Mouse (Mus musculus) liver, embryonic 13.5 days (tissue): ENCODE data around the gene Nckap5. TPM values are rescaled to one million over a fixed set of nuclear protein-coding genes. Genes with fewer than 3 reads are reported as not detected.

Source experiments
- ATAC-seq: fragments of 200-750 bp; cut with Nextera tagmentation; 2 replicates; pipeline ENCODE4 v1.8.0; 2017; ENCODE audit warnings: low read depth, mild to moderate bottlenecking, moderate number of reproducible peaks, moderate library complexity
- DNase-seq: peaks from one replicate; pipeline ENCODE4 v3.0.0; 2022
- H3K27ac ChIP-seq: fragments of 300-500 bp; sonication (generic); 2 replicates; pipeline ENCODE4 v1.5.1; 2015; ENCODE audit warnings: moderate library complexity, mild to moderate bottlenecking, inconsistent platforms
- H3K27me3 ChIP-seq: fragments of 300-500 bp; sonication (generic); 2 replicates; pipeline ENCODE4 v1.6.1; 2015; ENCODE audit warnings: mild to moderate bottlenecking, inconsistent platforms
- H3K36me3 ChIP-seq: fragments of 300-500 bp; sonication (generic); 2 replicates; pipeline ENCODE4 v1.6.1; 2015; ENCODE audit warnings: mild to moderate bottlenecking, inconsistent platforms
- H3K4me1 ChIP-seq: fragments of 300-500 bp; sonication (generic); replicated peaks from 2 replicates; pipeline ENCODE4 v1.6.1; 2015; ENCODE audit warnings: inconsistent platforms
- H3K4me2 ChIP-seq: fragments of 300-500 bp; sonication (generic); 2 replicates; pipeline ENCODE4 v1.6.1; 2015; ENCODE audit warnings: inconsistent platforms, mild to moderate bottlenecking, moderate library complexity
- H3K4me3 ChIP-seq: fragments of 300-500 bp; sonication (generic); replicated peaks from 2 replicates; pipeline ENCODE4 v1.5.1; 2015; ENCODE audit warnings: mild to moderate bottlenecking, inconsistent platforms
- H3K9ac ChIP-seq: fragments of 300-500 bp; sonication (generic); 2 replicates; pipeline ENCODE4 v1.6.1; 2015; ENCODE audit warnings: mild to moderate bottlenecking, inconsistent platforms
- H3K9me3 ChIP-seq: fragments of 300-500 bp; sonication (generic); replicated peaks from 2 replicates; pipeline ENCODE4 v1.6.1; 2016; ENCODE audit warnings: inconsistent platforms
- WGBS: fragments of 180-500 bp; shearing (Covaris S2); methylation state at CpG from one replicate; pipeline ENCODE4 v1.1.7; 2015; ENCODE audit not compliant: insufficient replicate concordance; 5-methylcytosine and 5-hydroxymethylcytosine counted together
- polyA plus RNA-seq: library from polyadenylated mRNA; unstranded; fragments of >200 nt; fragmentation: Nextera tagmentation; extraction: Ambion mirVana; gene quantifications from 2 replicates; pipeline ENCODE4 v1.2.1, GENCODE M21; 2015

Gene Nckap5
- polyA plus RNA-seq, 1 experiment from 2014 or later, result 0.74 TPM

DNA sequence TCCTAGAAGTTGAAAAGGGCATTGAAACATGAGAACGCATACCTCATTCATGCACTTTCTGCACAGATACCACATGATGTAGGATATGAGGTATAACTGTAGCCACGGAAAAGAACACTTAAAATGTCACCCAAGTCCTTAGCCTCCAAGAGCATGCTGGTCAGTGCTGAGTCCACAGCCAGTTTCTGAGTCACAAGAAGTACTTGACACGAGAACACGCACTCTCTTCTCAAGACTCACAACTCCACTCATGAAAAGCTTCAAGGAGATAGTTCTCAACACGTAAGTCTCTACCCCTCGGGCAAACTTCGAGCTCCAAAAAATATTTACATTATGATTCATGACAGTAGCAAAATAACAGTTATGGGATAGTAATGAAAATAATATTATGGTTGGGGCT, 137.0 kb downstream of the Nckap5 start:
- WGBS, result 66% methylated on average over 7 of the region's 7 CpGs
- H3K4me2 ChIP-seq, result no peak overlapping the region
- no peaks in the 10 kb centered on the region for H3K4me1 ChIP-seq
- H3K27ac ChIP-seq, result no peak overlapping the region
- DNase-seq, result no peak
- no peak for ATAC-seq
- no peak overlapping the region for H3K4me3 ChIP-seq
- H3K36me3 ChIP-seq, result no peaks in the 10 kb centered on the region
- H3K9me3 ChIP-seq, result no peaks in the 10 kb centered on the region
- no peaks in the 10 kb centered on the region for H3K27me3 ChIP-seq
- no peak overlapping the region for H3K9ac ChIP-seq

DNA sequence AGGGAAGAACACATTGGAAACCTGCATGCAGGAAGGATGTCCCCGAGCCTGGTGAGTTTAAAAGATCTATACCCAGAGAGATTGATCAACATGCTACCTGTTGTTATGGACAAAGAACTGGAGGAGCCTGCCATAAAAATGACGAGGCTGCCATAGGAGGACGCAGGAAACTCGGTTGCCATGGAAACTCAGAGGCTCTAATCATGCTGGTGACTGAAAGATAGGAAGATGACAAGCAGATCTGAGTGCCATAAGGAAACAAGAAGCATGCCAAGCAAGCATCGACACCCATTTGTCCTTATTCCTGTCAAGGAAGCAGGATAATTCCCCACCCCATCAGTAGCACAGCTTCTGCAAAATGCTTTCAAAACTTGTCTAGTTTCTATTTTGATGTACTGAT, 142.0 kb downstream of the Nckap5 start:
- H3K27me3 ChIP-seq, result no peaks in the 10 kb centered on the region
- no peaks in the 10 kb centered on the region for H3K36me3 ChIP-seq
- ATAC-seq, result no peak
- H3K4me1 ChIP-seq, result no peaks in the 10 kb centered on the region
- 55% methylated on average over 5 of the region's 5 CpGs for whole genome bisulfite sequencing
- no peak for DNase-seq
- H3K4me2 ChIP-seq, result no peak overlapping the region
- H3K9ac ChIP-seq, result no peak overlapping the region
- H3K9me3 ChIP-seq, result no peaks in the 10 kb centered on the region
- no peak overlapping the region for H3K27ac ChIP-seq
- no peak overlapping the region for H3K4me3 ChIP-seq

DNA sequence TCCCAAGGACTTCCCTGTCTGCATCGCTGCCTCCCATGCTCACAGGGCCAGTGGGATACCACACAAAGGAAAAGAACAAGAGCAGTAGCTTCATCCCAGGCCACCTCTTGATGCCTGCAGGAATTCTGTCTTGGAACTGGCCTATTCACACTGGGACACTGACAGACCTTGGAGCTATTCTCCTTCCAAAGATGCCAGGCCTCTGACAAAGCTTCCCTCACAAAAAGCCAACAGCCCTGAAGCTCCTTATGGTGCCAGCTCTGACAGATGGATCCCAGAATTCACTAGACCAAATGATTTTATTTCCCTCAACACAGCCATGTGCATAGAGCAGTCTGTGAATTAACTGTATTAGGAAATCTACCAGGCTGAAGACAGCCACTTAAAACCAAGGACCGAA, 143.9 kb downstream of the Nckap5 start:
- Histone ChIP-seq H3K36me3 (no peaks in the 10 kb centered on the region), H3K4me2 (no peak overlapping the region), H3K4me3 (no peak overlapping the region), H3K27ac (no peak overlapping the region), H3K4me1 (no peaks in the 10 kb centered on the region), H3K9me3 (no peaks in the 10 kb centered on the region), H3K9ac (no peak overlapping the region), H3K27me3 (no peaks in the 10 kb centered on the region)
- WGBS, result 79% methylated on average over 2 of the region's 2 CpGs
- DNase-seq, result no peak
- no peak for ATAC-seq

DNA sequence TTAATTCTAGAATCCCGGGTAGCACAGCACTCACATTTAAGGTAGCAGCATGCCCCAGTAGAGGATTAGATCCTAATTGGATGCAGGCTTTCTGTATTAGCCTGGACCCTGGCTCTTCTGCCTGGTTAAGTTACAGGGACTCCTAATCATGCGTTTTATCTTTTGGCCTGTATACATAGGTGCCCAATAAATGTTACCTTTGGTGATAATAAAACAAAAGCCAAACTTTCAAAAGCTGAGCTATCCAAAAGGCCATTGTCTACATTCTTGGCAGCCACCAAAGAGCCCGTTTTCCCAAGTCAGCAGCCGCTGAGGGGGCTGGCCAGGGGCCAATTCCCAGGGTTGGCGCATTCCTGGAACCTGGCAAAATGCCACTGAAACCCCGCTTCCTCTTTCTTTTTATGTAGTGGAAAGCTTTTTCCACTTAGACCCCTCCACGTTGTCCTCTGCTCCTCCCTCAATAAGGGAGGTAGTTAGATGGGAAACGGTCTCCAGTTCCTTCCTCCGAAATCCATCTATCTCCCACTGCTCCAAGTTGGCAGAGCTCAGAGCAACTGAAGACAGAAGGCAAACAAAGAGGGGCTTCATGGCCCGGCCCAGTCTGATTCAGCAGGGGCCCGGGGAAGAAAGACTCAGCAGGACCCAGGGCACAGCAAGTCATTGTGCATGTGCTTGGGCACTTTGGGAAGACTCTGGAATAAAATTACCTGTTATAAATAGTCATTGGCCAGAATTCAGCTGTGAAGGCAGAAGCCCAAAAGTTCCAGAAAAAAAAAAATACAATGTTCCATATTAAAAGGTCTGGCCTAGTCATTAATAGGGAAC, 146.8 kb downstream of the Nckap5 start:
- Histone ChIP-seq H3K36me3 (no peaks in the 10 kb centered on the region), H3K27ac (no peak overlapping the region), H3K4me3 (no peak overlapping the region), H3K9me3 (no peaks in the 10 kb centered on the region), H3K4me1 (no peaks in the 10 kb centered on the region), H3K27me3 (no peaks in the 10 kb centered on the region), H3K9ac (no peak overlapping the region), H3K4me2 (no peak overlapping the region)
- DNase-seq, result no peak
- 47% methylated on average over 11 of the region's 11 CpGs for WGBS
- no peak for ATAC-seq

DNA sequence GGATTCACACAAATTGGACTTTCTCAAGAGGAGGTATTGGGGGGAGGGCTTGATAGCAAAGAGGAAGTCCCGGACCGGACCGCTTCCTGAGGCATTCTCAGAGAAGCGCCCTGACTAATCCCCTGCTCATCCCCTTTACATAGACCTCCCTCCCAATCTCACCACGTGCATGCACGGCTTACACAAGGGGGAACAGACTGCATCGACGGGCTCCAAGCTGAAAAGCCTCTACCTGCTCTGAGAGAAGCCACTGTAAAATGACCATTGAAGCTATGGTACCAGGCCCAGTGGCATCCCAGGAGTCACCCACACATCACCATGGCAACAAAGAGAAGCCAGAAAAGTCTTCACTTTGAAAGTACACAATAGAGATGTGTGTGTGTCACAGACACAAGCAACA, 148.8 kb downstream of the Nckap5 start:
- no peak overlapping the region for H3K27ac ChIP-seq
- H3K36me3 ChIP-seq, result no peaks in the 10 kb centered on the region
- DNase-seq, result no peak
- 8% methylated on average over 8 of the region's 8 CpGs for WGBS
- no peak for ATAC-seq
- no peaks in the 10 kb centered on the region for H3K27me3 ChIP-seq
- no peak overlapping the region for H3K4me2 ChIP-seq
- H3K9me3 ChIP-seq, result no peaks in the 10 kb centered on the region
- H3K4me3 ChIP-seq, result no peak overlapping the region
- H3K9ac ChIP-seq, result no peak overlapping the region
- no peaks in the 10 kb centered on the region for H3K4me1 ChIP-seq

DNA sequence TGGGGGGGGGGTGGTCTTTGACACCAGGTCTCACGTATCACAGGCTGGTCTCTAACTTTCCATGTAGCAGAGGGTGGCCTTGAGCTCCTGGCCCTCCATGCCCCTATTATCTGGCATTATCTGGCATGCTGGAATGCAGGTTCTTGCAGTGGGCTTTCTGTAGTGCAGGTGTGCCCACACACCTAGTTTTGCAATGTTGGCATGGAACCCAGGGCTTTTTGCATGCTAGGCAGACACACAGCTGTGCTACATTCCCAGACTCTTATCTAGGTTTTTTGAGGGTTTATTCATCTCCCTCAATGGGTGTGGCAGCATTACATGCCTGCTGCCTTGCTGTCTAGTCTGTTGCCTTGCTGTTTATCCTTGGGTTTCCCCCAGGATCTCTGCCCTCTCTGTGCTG, 151.3 kb downstream of the Nckap5 start:
- Histone ChIP-seq H3K27me3 (no peaks in the 10 kb centered on the region), H3K36me3 (no peaks in the 10 kb centered on the region), H3K4me1 (no peaks in the 10 kb centered on the region), H3K9ac (no peak overlapping the region), H3K9me3 (no peaks in the 10 kb centered on the region), H3K4me3 (no peak overlapping the region), H3K27ac (no peak overlapping the region), H3K4me2 (no peak overlapping the region)
- ATAC-seq, result no peak
- 53% methylated on average over 1 of the region's 1 CpGs for WGBS
- no peak for DNase-seq

DNA sequence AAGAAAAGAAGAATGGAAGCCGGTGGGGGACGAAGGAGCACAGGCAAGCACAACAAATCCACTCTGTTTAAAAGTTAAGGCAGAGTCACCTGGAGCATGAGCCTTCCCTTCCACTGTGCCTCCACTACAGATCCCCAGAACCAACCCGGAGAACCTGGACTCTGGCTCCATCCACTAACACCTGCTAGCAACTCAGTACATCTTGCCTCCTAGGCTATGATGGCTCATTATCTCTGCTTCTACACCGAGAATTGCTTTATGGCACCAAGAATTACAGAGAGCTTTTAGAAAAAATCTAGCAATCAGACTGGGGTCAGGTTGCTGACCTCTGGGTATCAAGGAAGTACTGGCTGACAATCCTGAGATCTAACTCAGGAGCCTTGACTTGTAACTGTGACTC, 153.3 kb downstream of the Nckap5 start:
- ATAC-seq (no peak), DNase-seq (no peak)
- Histone ChIP-seq H3K4me2 (no peak overlapping the region), H3K36me3 (no peaks in the 10 kb centered on the region), H3K4me1 (no peaks in the 10 kb centered on the region), H3K4me3 (no peak overlapping the region), H3K9me3 (no peaks in the 10 kb centered on the region), H3K27me3 (no peaks in the 10 kb centered on the region), H3K9ac (no peak overlapping the region), H3K27ac (no peak overlapping the region)
- 31% methylated on average over 4 of the region's 4 CpGs for WGBS

DNA sequence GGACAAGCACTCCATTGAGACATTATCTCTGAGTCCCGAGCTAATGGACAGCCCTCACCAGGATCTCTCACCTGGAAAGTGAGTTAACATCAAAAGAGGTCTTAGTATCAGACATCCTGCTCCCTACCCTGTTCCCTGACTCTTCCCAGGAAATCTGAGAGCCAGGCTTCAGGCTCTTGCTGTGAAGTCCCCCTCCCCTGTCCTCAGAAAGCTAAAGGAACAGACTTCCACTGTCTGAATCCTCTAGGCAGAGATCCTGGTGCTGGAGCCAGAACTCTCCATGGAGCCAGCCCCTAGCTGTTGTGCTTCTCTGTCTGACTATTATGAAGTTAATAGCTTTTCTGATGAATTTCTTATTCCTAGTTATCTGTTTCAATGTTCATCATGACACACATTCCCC, 153.8 kb downstream of the Nckap5 start:
- Histone ChIP-seq H3K9ac (no peak overlapping the region), H3K36me3 (no peaks in the 10 kb centered on the region), H3K4me3 (no peak overlapping the region), H3K4me1 (no peaks in the 10 kb centered on the region), H3K27me3 (no peaks in the 10 kb centered on the region), H3K9me3 (no peaks in the 10 kb centered on the region), H3K4me2 (no peak overlapping the region), H3K27ac (no peak overlapping the region)
- ATAC-seq (no peak), DNase-seq (no peak)
- 0% methylated on average over 1 of the region's 1 CpGs for WGBS

DNA sequence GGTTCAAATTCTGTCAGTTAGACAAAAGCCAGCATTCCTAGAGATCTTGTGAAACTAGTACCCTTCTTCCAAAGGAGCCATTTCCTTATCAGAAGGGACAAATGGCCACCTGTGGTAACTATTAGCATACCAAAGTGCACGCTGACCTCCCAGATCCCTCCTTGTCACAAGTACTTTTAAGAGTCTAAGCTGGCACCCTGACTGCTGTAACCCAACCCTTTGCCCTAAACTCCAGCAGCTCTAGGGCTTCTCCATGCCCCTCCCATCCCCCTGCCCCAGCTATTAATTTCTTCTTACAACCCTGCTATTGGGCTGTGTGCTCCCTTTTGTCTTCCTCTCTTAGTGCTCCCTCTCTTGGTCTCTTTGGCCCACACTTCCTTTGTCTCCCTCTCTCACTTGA, 155.5 kb downstream of the Nckap5 start:
- Histone ChIP-seq H3K4me1 (no peaks in the 10 kb centered on the region), H3K27me3 (no peaks in the 10 kb centered on the region), H3K4me2 (no peak overlapping the region), H3K9ac (no peak overlapping the region), H3K36me3 (no peaks in the 10 kb centered on the region), H3K27ac (no peak overlapping the region), H3K9me3 (no peaks in the 10 kb centered on the region), H3K4me3 (no peak overlapping the region)
- ATAC-seq, result no peak
- WGBS, result 26% methylated on average over 1 of the region's 1 CpGs
- DNase-seq, result no peak

DNA sequence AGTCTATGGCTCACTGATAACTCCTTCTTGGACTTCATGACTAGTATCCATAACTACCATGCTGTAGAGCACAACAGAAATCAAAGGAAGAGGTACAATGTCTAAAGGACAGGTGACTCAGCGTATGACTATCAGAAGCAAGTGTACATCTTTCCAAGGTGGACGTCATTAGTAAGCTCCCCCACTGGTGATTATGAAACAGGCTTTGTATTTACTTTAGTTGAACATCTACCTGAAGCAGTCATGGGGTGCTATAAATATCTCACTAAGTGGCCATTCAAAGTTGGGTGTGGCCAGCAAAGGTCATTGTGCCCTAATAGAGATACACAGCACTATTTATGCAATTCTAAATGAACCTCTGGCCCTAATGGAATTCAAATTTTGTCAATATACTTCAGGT, 157.4 kb downstream of the Nckap5 start:
- DNase-seq (no peak), ATAC-seq (no peak)
- 72% methylated on average over 2 of the region's 2 CpGs for WGBS
- Histone ChIP-seq H3K4me2 (no peak overlapping the region), H3K4me3 (no peak overlapping the region), H3K4me1 (no peaks in the 10 kb centered on the region), H3K27me3 (no peaks in the 10 kb centered on the region), H3K9ac (no peak overlapping the region), H3K9me3 (no peaks in the 10 kb centered on the region), H3K27ac (no peak overlapping the region), H3K36me3 (no peaks in the 10 kb centered on the region)

DNA sequence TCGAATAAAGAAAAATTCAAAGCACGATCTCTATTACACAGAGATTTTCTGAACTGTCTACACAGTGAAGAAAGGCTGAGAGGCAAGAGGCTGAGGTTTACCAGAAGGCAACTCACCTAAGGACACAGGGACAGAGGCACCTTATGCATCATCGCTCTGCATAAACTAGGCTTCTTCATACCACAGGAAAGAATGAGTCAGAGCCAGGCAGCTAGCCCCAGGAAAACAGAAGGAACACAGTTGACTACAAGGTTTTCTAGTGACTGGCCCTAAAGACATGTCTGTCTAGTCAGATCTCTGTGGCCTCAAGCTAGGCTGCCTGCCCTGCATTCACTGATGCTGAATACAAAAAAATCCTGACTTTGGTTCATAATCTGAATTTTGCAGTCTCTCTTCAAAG, 160.1 kb downstream of the Nckap5 start:
- H3K4me3 ChIP-seq, result no peak overlapping the region
- no peak overlapping the region for H3K4me2 ChIP-seq
- no peak for DNase-seq
- ATAC-seq, result no peak
- no peaks in the 10 kb centered on the region for H3K4me1 ChIP-seq
- H3K27ac ChIP-seq, result no peak overlapping the region
- H3K27me3 ChIP-seq, result no peaks in the 10 kb centered on the region
- H3K9ac ChIP-seq, result no peak overlapping the region
- WGBS, result 76% methylated on average over 3 of the region's 3 CpGs
- no peaks in the 10 kb centered on the region for H3K9me3 ChIP-seq
- no peaks in the 10 kb centered on the region for H3K36me3 ChIP-seq
